Mouse (Mus musculus) olfactory bulb, adult 2 months (tissue): Measurements from ENCODE around the gene Supt5. TPM values are rescaled to one million over a fixed set of nuclear protein-coding genes. Genes with fewer than 3 reads are reported as not detected.
"Not testable (repeated sequence)": the region's sequence is repeated elsewhere in the genome, so short reads cannot be mapped to it uniquely, and the experiment has no call there.

ENCODE experiments used
- H3K27ac ChIP-seq: fragments of 200-500 bp; 2 replicates; pipeline ENCODE4 v1.5.1; 2012; ENCODE audit warnings: low read depth, low read length; ENCODE audit not compliant: insufficient read depth
- H3K4me1 ChIP-seq: fragments of 200-500 bp; 2 replicates; pipeline ENCODE4 v1.6.1; 2012; ENCODE audit warnings: low read length; ENCODE audit not compliant: control insufficient read depth, insufficient read depth
- H3K4me3 ChIP-seq: fragments of 200-500 bp; 2 replicates; pipeline ENCODE4 v1.5.1; 2012; ENCODE audit warnings: mild to moderate bottlenecking, low read depth, low read length, moderate library complexity; ENCODE audit not compliant: insufficient read depth
- CTCF ChIP-seq: fragments of 200-500 bp; IDR thresholded peaks from 2 replicates; pipeline ENCODE4 v1.5.1; 2012; ENCODE audit warnings: low read depth, mild to moderate bottlenecking, low read length, moderate library complexity; ENCODE audit not compliant: insufficient read depth
- POLR2A ChIP-seq: fragments of 200-500 bp; IDR thresholded peaks from 2 replicates; pipeline ENCODE4 v1.6.1; 2012; ENCODE audit warnings: mild to moderate bottlenecking, low read depth, low read length, moderate library complexity; ENCODE audit not compliant: insufficient read depth
- WGBS: fragments of 180-500 bp; shearing (Covaris S2); methylation state at CpG from one replicate; pipeline ENCODE4 v1.1.7; 2018; 5-methylcytosine and 5-hydroxymethylcytosine counted together
- polyA plus RNA-seq: library from polyadenylated mRNA; stranded (reverse); fragments of >200 nt; gene quantifications from 2 replicates; pipeline ENCODE4 v1.2.4, GENCODE M21; 2012; ENCODE audit warnings: low replicate concordance; ENCODE audit not compliant: missing spikeins, insufficient read depth, insufficient read length

Gene Supt5
- not detected in 2 replicates for polyA plus RNA-seq

- H3K4me3 ChIP-seq, result peak within 1 kb of the TSS; percentile 94
- TF ChIP-seq CTCF (no peak), POLR2A (peak; percentile 76)
- WGBS, result under 1% methylated on average over 77 of the region's 77 CpGs
- peaks cover 3% of the 10 kb centered on the region; the same call in 1 of the 2 replicates for H3K4me1 ChIP-seq
- H3K27ac ChIP-seq, result peak within 1 kb of the TSS; percentile 77
Measured at GRCm38 (mm10) chr7:28338108-28338998, at the start of gene Supt5. Gene Supt5, minus strand, starts transcription at chr7:28338746.

GRCm38 (mm10) chr7:28387384-28387783 is 48.8 kb upstream of the Supt5 start:
- H3K27ac ChIP-seq, H3K4me3 ChIP-seq: not testable (repeated sequence)
- H3K4me1 ChIP-seq, result peaks cover 16% of the 10 kb centered on the region
- WGBS, result 84% methylated on average over 7 of the region's 7 CpGs

GRCm38 (mm10) chr7:28386877-28387276 is 48.3 kb upstream of the Supt5 start:
- not testable (repeated sequence) for H3K27ac ChIP-seq, H3K4me3 ChIP-seq
- WGBS, result 77% methylated on average over 6 of the region's 6 CpGs
- peaks cover 20% of the 10 kb centered on the region for H3K4me1 ChIP-seq

- Histone ChIP-seq H3K27ac (no peak overlapping the region), H3K4me3 (no peak overlapping the region), H3K4me1 (peaks cover 23% of the 10 kb centered on the region)
- peak; percentile 71; the same call in 1 of the 2 replicates for TF ChIP-seq CTCF
- no peak for TF ChIP-seq POLR2A
- WGBS, result 9% methylated on average over 4 of the region's 4 CpGs
Measured at GRCm38 (mm10) chr7:28386462-28386861, 47.9 kb upstream of the Supt5 start.

- H3K4me3 ChIP-seq, result no peak overlapping the region
- 88% methylated on average over 7 of the region's 7 CpGs for WGBS
- peaks cover 25% of the 10 kb centered on the region for H3K4me1 ChIP-seq
- H3K27ac ChIP-seq, result no peak overlapping the region
- TF ChIP-seq POLR2A, result no peak
- no peak for TF ChIP-seq CTCF
Measured at GRCm38 (mm10) chr7:28386007-28386406, 47.5 kb upstream of the Supt5 start.

- Histone ChIP-seq H3K27ac (no peak overlapping the region), H3K4me1 (peaks cover 30% of the 10 kb centered on the region), H3K4me3 (no peak overlapping the region)
- WGBS, result 91% methylated on average over 9 of the region's 9 CpGs
- TF ChIP-seq POLR2A (no peak), CTCF (no peak)
Measured at GRCm38 (mm10) chr7:28385196-28385595, 46.6 kb upstream of the Supt5 start.

GRCm38 (mm10) chr7:28384162-28384561 is 45.6 kb upstream of the Supt5 start:
- Histone ChIP-seq H3K4me3 (no peak overlapping the region), H3K27ac (no peak overlapping the region), H3K4me1 (peaks cover 34% of the 10 kb centered on the region)
- no peak for TF ChIP-seq POLR2A
- no peak for TF ChIP-seq CTCF
- WGBS, result 82% methylated on average over 6 of the region's 6 CpGs

GRCm38 (mm10) chr7:28383606-28384005 is 45.1 kb upstream of the Supt5 start:
- H3K27ac ChIP-seq, result no peak overlapping the region
- no peak overlapping the region for H3K4me3 ChIP-seq
- TF ChIP-seq CTCF, result no peak
- TF ChIP-seq POLR2A, result no peak
- H3K4me1 ChIP-seq, result peaks cover 39% of the 10 kb centered on the region
- 79% methylated on average over 4 of the region's 4 CpGs for WGBS

- WGBS, result 24% methylated on average over 11 of the region's 11 CpGs
- TF ChIP-seq POLR2A (no peak), CTCF (no peak)
- Histone ChIP-seq H3K4me1 (peaks cover 45% of the 10 kb centered on the region), H3K27ac (peak overlapping the region; percentile 94), H3K4me3 (no peak overlapping the region)
Measured at GRCm38 (mm10) chr7:28382981-28383396, 44.4 kb upstream of the Supt5 start.
